Mouse (Mus musculus) right cerebral cortex, postnatal 10 days (tissue): ENCODE measurements at regions not wholly inside any gene's neighbourhood (a gene's known extent, or its start where the extent isn't known, plus 50 kb on each side); places are given as distances from the start of the nearest gene placed in this dataset.
A peak's percentile ranks its signal among the peaks of the same experiment; 100 is the strongest.

Experiments used
- DNase-seq, 2 experiments: peaks; one replicate each; pipeline ENCODE4 v3.0.0; 2021; ENCODE audit warnings: low spot score in 2 of 2

- peak; percentile 44 to 70 for DNase-seq
These were observed 325.1 kb downstream of the Med10 start for GRCm38 (mm10) chr13:70127310-70127709.

DNA sequence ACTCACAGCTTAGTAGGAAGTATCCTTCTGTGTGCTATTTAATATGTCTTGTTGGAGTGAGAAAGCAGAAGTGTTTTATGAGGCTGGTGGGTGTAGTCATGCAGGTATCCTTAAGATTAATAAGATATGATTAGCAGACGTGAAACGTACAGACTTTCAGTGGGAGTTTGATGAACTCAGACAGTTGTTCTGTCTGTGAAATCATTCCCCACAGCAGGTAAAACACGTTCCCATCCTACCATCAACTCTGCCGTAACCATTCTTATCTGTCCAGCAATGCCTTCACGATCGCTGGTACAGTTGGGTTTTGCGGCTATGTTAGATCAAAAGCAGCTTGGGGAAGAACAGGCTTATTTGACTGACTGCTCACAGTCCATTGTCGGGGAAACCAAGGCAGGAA, 332.3 kb downstream of the Med10 start:
- DNase-seq = no peak

DNA sequence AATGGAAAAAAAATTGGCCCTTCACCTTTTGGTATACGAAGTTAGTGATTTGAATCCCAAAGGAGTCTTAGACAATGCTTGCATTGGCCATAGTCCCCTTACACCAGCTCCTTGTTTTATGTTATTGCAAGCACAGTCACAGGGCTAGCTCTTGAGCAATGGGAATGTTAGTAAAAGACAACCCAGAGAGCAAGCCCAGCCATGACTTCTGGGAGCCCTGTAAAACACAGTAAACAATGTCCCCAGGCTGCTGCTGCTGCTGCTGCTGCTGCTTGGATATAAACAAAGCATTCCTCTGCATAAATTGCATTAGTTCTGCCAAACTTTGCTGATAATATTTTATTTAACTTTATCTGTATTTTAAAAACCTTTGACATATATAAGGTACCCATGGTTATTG, 334.0 kb downstream of the Med10 start:
- no peak for DNase-seq

GRCm38 (mm10) chr13:70144461-70144860, 342.3 kb downstream of the Med10 start:
- DNase-seq = no peak

GRCm38 (mm10) chr13:70145466-70145865, 343.3 kb downstream of the Med10 start:
- DNase-seq = no peak

GRCm38 (mm10) chr13:70149041-70149898, 347.1 kb downstream of the Med10 start:
- DNase-seq = no peak

- DNase-seq = no peak
These were observed 347.6 kb downstream of the Med10 start for GRCm38 (mm10) chr13:70149899-70150184.

GRCm38 (mm10) chr13:70153062-70153461, 350.9 kb downstream of the Med10 start:
- DNase-seq = no peak

DNA sequence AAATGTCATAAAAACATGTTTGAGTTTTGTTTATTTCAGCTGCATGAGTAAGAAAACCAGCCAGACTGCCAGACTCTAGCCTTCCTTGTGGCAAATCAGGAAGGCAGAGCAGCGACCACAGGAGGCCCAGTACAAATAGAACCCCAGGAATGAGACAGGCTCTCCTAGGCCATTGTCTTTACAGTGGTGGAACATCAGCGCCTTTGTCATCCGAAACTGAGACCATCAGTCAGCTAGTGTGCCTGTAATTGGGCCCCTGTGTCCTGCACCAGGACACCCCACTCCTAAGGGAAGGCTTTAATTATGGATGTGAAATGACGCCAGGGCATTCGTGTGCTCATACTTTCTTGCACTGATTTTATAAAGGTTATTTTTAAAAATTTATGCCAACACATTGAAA, 353.4 kb downstream of the Med10 start:
- no peak for DNase-seq

GRCm38 (mm10) chr13:70156975-70157588, 354.9 kb downstream of the Med10 start:
- no peak for DNase-seq

DNA sequence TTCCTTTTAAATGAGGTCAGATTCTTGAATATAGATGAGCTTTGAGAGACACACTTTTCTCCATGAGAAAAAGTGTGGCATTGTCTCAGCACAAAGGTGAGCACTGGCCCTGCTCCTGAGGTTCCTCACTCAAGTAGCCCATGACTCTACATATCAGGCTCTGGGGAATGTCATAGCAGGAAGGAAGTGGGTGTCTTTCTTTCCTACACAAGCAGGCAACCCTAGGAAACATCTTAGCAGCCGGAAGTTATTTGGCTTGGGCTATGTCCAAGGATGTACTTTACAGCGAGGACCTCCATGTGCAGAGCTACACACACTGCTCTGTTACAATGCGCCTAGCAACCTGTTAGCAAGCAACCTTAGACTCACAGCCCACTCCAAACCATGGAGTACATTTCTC, 356.9 kb downstream of the Med10 start:
- no peak for DNase-seq

DNA sequence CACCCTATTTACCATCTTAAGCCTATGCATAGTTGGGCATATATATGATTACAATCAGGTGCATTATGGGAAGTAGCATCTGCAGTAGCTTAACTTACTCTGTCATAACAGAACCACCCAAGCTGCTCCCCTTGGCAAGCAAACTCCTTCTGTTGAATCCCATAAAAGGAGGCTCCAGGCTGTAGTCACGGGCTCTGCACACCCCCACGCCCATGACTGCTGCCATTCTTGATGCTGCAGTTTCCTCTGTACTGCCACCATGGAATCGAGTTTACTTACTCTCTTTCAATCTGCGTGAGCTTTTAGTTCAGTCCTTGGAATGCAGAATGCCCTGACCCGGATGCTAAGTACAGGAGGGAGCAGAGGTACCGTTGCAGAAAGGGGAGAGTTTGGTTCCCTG, 357.4 kb downstream of the Med10 start:
- DNase-seq = peak; percentile 75 to 85

GRCm38 (mm10) chr13:70162115-70162514, 359.9 kb downstream of the Med10 start:
- no peak for DNase-seq

DNA sequence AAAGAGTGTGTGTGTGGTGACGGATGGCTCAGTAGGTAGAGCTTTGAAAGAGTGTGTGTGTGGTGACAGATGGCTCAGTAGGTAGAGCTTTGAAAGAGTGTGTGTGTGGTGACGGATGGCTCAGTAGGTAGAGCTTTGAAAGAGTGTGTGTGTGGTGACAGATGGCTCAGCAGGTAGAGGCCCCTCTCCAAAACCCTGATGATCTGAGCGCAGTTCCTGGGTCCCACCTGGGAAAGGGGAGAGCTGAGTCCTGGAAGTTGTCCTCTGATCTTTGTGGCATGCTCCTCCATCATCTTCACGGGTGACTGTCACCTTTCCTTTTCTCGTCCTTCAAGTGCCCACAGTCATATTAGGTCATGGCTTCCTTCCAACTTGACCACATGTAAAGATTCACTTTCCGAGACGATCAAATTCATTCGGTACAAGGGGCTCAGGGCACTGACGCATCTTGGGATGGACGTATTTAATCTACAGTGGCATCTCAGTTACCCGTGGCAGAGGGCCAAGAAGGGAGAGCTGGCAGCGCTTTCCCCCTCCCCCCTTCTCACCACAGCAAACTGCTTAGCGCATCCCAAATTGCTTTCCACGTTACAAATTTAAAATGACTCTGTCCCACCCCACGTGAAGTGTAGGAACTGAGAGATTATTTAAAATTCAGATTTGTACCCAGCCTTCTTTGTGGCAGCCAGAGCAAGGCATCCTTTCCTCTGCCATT, 363.5 kb downstream of the Med10 start:
- peak; percentile 55 to 64 for DNase-seq

DNA sequence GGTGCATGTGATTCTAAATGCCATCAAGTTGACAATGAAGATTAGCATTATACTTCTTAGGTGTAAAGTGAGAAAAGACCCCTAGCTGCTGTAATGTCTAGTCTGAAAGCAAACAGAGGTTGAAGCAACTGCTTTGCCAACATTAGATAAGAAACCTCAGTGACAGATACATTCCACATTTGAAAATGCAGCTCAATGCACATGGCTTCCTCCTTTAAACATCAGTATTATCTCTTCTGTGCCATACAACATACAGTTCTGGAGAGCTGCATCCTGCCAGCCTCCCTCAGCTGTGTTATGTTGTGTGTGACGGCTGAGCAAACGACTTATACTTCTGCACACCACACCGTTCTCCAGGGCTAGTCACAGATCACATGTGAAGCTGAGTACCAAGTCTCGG, 365.6 kb downstream of the Med10 start:
- no peak for DNase-seq

DNA sequence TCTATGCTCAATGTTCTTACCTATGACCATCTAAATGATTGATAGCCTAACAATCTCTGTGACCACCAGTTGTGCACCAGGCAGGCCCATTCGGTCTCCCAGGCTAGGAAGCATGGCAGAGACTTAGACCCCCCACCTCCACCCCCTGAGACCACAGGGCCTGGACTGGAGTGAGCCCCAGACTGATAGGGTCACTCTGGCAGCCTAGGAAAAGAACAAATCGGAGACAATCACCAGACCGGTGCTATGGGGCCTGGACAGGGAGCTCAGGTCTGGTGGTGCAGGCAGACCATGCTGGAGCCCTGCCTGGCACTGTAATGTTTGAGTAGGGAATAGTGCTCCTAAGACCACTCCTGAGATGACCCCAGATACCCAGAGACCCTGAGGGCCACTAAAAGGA, 366.7 kb downstream of the Med10 start:
- DNase-seq = no peak

DNA sequence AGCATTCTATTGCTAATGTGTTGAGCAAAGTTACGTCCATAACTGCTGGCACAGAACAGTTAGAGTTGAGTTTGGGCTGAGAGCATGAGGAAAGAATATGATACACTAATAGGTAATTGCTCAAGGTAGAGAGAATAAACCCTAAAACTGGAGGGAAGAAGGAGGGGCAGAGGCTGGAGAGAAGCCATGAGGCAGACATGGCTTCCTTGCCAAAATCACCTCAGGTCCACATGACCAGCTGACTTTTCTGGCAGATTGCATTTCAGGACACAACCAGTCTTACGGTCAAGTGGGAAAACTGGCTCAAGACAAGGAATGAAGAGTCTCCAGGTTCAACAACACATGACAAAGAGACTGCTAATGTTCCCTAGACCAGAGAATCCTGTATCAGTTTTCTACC, 374.9 kb downstream of the Med10 start:
- DNase-seq = no peak

- DNase-seq = peak in 1 of 2 experiments; percentile 39
These were observed 375.9 kb downstream of the Med10 start for GRCm38 (mm10) chr13:70178073-70178491.

DNA sequence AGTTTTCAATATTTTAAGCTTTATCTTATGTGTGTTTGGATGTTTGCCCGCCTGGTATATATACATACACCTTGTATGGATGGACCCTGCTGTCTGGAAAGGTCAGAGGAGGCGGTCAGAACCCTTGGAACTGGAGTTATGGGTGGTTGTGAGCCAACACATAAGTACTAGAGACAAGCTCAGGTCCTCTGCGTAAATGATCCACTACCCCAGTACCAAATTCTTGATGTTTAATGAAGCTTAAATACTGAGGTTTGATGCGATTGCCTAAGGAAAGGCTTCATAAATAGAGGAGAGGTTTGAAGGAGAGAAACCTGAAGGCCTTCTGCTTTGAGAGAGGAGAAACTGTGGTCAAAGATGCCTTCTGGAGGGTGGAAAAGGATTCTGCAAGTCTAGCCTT, 388.8 kb downstream of the Med10 start:
- DNase-seq = no peak

- peak; percentile 43 to 66 for DNase-seq
These were observed 390.2 kb downstream of the Med10 start for GRCm38 (mm10) chr13:70192101-70193025.

DNA sequence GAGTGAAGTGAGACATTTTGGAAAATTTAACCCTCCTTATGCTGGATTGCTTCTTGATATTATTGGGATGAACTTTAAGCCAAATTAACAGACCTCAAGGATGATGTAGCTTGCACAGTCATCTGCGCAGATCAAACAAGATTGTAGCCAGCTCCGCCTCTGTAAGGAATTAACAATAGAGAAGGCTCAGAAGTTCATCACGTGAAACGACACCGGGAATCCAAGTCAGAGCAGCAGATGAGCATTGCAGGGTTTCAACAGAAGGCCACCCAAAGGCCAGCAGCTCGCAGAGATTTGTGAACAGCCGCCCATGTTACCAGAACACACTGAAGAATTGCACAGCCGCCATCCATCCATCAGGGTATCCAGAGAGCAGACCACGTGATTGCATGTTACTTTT, 391.1 kb downstream of the Med10 start:
- no peak for DNase-seq

DNA sequence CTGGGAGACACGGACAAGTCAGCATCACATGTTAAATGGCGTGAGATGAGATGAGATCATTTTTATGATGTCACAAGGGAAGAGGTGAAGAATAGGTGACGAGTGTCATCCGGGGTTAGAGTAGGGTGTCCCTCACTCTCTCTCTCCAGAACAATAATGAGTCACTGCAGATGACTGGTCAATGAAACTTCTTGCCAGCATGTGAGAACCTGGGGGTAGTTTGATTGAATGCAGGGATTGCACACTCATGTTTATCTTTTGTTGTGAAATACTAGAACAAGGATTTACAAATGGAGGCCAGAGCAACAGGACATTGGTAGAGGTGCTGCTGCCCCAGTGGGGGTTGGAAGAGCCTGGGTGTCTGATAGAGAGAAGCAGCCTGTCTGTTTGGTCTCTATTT, 393.7 kb downstream of the Med10 start:
- no peak for DNase-seq
